Mouse (Mus musculus) heart, embryonic 16.5 days (tissue): ENCODE data around the gene Aktip. TPM values are rescaled to one million over a fixed set of nuclear protein-coding genes. Genes with fewer than 3 reads are reported as not detected.

Experiments used
- ATAC-seq: fragments of 200-750 bp; cut with Nextera tagmentation; replicated peaks from 2 replicates; pipeline ENCODE4 v1.8.0; 2017; ENCODE audit warnings: moderate number of reproducible peaks; ENCODE audit not compliant: insufficient read depth, low FRiP score; ENCODE audit errors: extremely low read depth
- H3K27ac ChIP-seq: fragments of 300-500 bp; sonication (generic); 2 replicates; pipeline ENCODE4 v1.5.1; 2014; ENCODE audit warnings: mild to moderate bottlenecking, low read length, control low read depth, moderate library complexity
- H3K27me3 ChIP-seq: fragments of 300-500 bp; sonication (generic); 2 replicates; pipeline ENCODE4 v1.6.1; 2014; ENCODE audit warnings: low read length, mixed read lengths; ENCODE audit not compliant: control insufficient read depth, insufficient read depth
- H3K36me3 ChIP-seq: fragments of 300-500 bp; sonication (generic); 2 replicates; pipeline ENCODE4 v1.6.1; 2014; ENCODE audit not compliant: control insufficient read depth, insufficient read depth
- H3K4me1 ChIP-seq: fragments of 300-500 bp; sonication (generic); 2 replicates; pipeline ENCODE4 v1.6.1; 2014; ENCODE audit warnings: low read length, mixed read lengths; ENCODE audit not compliant: control insufficient read depth, insufficient read depth
- H3K4me2 ChIP-seq: fragments of 300-500 bp; sonication (generic); 2 replicates; pipeline ENCODE4 v1.6.1; 2014; ENCODE audit warnings: low read depth, mild to moderate bottlenecking, control low read depth, low read length
- H3K4me3 ChIP-seq: fragments of 300-500 bp; sonication (generic); 2 replicates; pipeline ENCODE4 v1.5.1; 2014; ENCODE audit warnings: mild to moderate bottlenecking, control low read depth, low read length
- H3K9ac ChIP-seq: fragments of 300-500 bp; sonication (generic); 2 replicates; pipeline ENCODE4 v1.6.1; 2014; ENCODE audit warnings: low read length, control low read depth
- H3K9me3 ChIP-seq: fragments of 300-500 bp; sonication (generic); replicated peaks from 2 replicates; pipeline ENCODE4 v1.6.1; 2016; ENCODE audit warnings: low read length; ENCODE audit not compliant: control insufficient read depth
- WGBS: fragments of 180-500 bp; shearing (Covaris S2); extraction: QIAGEN DNeasy Blood & Tissue Kit; methylation state at CpG from one replicate; pipeline ENCODE4 v1.1.7; 2014; 5-methylcytosine and 5-hydroxymethylcytosine counted together
- polyA plus RNA-seq: library from polyadenylated mRNA; unstranded; fragments of >200 nt; fragmentation: Nextera tagmentation; extraction: Ambion mirVana; gene quantifications from 2 replicates; pipeline ENCODE4 v1.2.1, GENCODE M21; 2015

Gene Aktip
- polyA plus RNA-seq = 48.0 and 52.3 TPM in 2 replicates

GRCm38 (mm10) chr8:91199876-91200275, at the start of gene Aktip:
Gene Aktip (minus strand): TSS chr8:91199976.
- Histone ChIP-seq H3K27ac (no peak within 1 kb of the TSS), H3K36me3 (no peaks in the 10 kb centered on the region), H3K27me3 (no peaks in the 10 kb centered on the region), H3K9ac (no peak within 1 kb of the TSS), H3K4me1 (peaks cover 6% of the 10 kb centered on the region; the same call in 1 of the 2 replicates), H3K4me3 (no peak within 1 kb of the TSS), H3K4me2 (no peak within 1 kb of the TSS), H3K9me3 (0 out of 2 replicates have a peak, but pooled peaks cover 2% of the 10 kb centered on the region)
- no peak for ATAC-seq
- 94% methylated on average over 7 of the region's 7 CpGs for WGBS

DNA sequence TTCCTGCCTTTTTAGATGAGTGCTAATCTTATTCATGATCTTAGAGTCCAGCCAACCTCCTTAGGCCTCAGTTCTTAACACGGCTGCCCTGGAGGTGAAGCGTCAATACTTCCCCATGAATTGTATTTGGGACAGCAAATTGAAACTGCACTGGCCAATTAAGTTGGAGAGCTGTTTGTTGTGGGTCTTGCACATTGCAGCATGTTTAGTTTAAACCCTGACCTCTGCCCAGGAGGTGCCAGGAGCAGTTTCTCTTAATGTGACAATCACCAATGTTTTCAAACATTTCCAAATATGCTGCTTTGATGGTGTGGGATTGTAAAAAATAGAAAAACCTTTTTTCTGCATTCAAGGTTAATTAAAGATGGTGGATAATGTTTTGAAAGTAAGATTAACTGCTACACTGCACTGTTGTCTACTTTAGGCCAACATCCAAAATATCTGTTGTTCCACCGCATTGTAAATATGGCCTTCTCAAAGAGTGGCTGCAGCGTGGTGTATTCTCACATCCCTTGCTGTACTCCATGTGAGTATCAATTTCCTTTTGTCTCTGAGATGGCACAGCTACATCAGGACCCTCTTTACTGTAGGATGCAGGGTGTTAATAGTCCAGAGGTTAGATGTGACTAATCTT, 46.2 kb upstream of the Aktip start:
- Histone ChIP-seq H3K27me3 (no peaks in the 10 kb centered on the region), H3K4me1 (peaks cover 6% of the 10 kb centered on the region), H3K9ac (no peak overlapping the region), H3K36me3 (0 out of 2 replicates have a peak, but pooled peaks cover 2% of the 10 kb centered on the region), H3K9me3 (no peaks in the 10 kb centered on the region), H3K27ac (no peak overlapping the region), H3K4me2 (no peak overlapping the region), H3K4me3 (no peak overlapping the region)
- WGBS = 84% methylated on average over 4 of the region's 4 CpGs
- ATAC-seq = no peak

GRCm38 (mm10) chr8:91242721-91243120, 42.9 kb upstream of the Aktip start:
- H3K4me3 ChIP-seq = no peak overlapping the region
- H3K27ac ChIP-seq = no peak overlapping the region
- no peak overlapping the region for H3K4me2 ChIP-seq
- H3K36me3 ChIP-seq = 0 out of 2 replicates have a peak, but pooled peaks cover 2% of the 10 kb centered on the region
- H3K9ac ChIP-seq = no peak overlapping the region
- H3K4me1 ChIP-seq = peaks cover 6% of the 10 kb centered on the region
- H3K27me3 ChIP-seq = no peaks in the 10 kb centered on the region
- no peaks in the 10 kb centered on the region for H3K9me3 ChIP-seq
- no peak for ATAC-seq
- 78% methylated on average over 1 of the region's 1 CpGs for WGBS

DNA sequence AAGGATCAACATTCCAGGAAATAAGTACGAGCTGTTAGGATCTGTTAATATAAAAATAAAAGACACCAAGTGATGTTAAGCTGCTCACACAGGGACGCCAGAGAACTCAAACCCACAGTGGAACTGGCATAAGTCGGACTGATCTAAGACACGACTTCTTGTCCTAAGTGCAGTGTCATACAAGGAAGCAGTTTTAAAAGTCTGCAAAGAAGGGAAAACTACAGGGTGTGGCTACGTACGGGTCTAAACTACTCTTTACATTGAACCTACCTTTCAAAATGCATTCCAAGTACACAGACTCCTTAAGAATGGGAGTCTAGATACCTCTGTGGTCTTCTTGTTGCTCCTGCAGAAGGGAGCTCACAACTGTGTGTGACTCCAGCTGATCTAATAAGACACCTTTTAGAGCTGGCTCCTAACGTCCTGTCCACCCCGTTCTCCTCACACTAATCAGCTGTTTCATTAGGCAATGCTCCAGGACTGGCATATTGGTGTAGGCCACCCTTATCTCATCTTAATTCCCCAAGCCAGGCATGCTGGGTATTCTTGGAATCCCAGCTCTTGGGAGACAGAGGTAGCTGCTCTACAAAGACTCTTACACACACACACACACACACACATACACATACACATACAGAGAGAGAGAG, 42.2 kb upstream of the Aktip start:
- H3K4me3 ChIP-seq = no peak overlapping the region
- H3K9ac ChIP-seq = no peak overlapping the region
- H3K27me3 ChIP-seq = no peaks in the 10 kb centered on the region
- no peak overlapping the region for H3K4me2 ChIP-seq
- H3K36me3 ChIP-seq = 0 out of 2 replicates have a peak, but pooled peaks cover 2% of the 10 kb centered on the region
- WGBS = 55% methylated on average over 8 of the region's 8 CpGs
- H3K27ac ChIP-seq = no peak overlapping the region
- peaks cover 6% of the 10 kb centered on the region for H3K4me1 ChIP-seq
- ATAC-seq = peak; percentile 67; the same call in 1 of the 2 replicates
- H3K9me3 ChIP-seq = no peaks in the 10 kb centered on the region

GRCm38 (mm10) chr8:91241371-91241770, 41.6 kb upstream of the Aktip start:
- WGBS = 72% methylated on average over 5 of the region's 5 CpGs
- Histone ChIP-seq H3K27me3 (no peaks in the 10 kb centered on the region), H3K4me1 (peaks cover 6% of the 10 kb centered on the region), H3K9ac (no peak overlapping the region), H3K36me3 (0 out of 2 replicates have a peak, but pooled peaks cover 2% of the 10 kb centered on the region), H3K27ac (no peak overlapping the region), H3K9me3 (no peaks in the 10 kb centered on the region), H3K4me3 (no peak overlapping the region), H3K4me2 (no peak overlapping the region)
- no peak for ATAC-seq

DNA sequence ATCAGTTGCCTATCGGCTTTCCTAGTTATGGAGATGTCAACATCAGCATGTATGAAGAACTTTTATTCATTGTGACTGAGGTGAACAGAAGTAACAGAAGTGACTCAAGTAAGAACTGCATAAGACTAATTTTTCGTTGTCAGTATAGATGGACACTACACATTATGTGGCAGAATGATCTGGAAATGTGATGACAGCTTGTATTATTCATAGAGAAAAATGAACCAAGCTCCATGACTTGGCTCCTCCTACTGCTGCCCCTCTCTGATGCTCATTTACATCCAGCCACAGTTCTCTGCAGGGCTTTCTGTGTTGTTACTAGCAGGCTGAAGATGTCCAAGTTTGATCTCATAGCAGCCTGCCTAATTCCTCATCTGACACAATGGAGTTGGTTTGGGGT, 37.4 kb upstream of the Aktip start:
- H3K4me1 ChIP-seq = peaks cover 4% of the 10 kb centered on the region
- no peak for ATAC-seq
- 73% methylated on average over 2 of the region's 2 CpGs for WGBS

GRCm38 (mm10) chr8:91234097-91234496, 34.3 kb upstream of the Aktip start:
- WGBS = 92% methylated on average over 2 of the region's 2 CpGs
- Histone ChIP-seq H3K9me3 (no peaks in the 10 kb centered on the region), H3K4me3 (no peak overlapping the region), H3K27ac (no peak overlapping the region), H3K4me1 (no peaks in the 10 kb centered on the region), H3K36me3 (peaks cover 7% of the 10 kb centered on the region; the same call in 1 of the 2 replicates), H3K4me2 (no peak overlapping the region), H3K9ac (no peak overlapping the region), H3K27me3 (no peaks in the 10 kb centered on the region)
- no peak for ATAC-seq

More for the DNA sequence above, 37.4 kb upstream of the Aktip start:
- Histone ChIP-seq H3K9ac (no peak overlapping the region), H3K4me2 (no peak overlapping the region), H3K4me3 (no peak overlapping the region), H3K27me3 (no peaks in the 10 kb centered on the region), H3K36me3 (peaks cover 2% of the 10 kb centered on the region; the same call in 1 of the 2 replicates), H3K9me3 (no peaks in the 10 kb centered on the region), H3K27ac (no peak overlapping the region)

- WGBS = 90% methylated on average over 7 of the region's 7 CpGs
- H3K27ac ChIP-seq = no peak overlapping the region
- H3K4me2 ChIP-seq = no peak overlapping the region
- H3K4me3 ChIP-seq = no peak overlapping the region
- no peaks in the 10 kb centered on the region for H3K4me1 ChIP-seq
- no peak for ATAC-seq
- peaks cover 7% of the 10 kb centered on the region; the same call in 1 of the 2 replicates for H3K36me3 ChIP-seq
- H3K27me3 ChIP-seq = no peaks in the 10 kb centered on the region
- H3K9ac ChIP-seq = no peak overlapping the region
- H3K9me3 ChIP-seq = no peaks in the 10 kb centered on the region
Measured at GRCm38 (mm10) chr8:91227421-91227841, 27.7 kb upstream of the Aktip start.

GRCm38 (mm10) chr8:91224227-91224626, 24.5 kb upstream of the Aktip start:
- Histone ChIP-seq H3K9ac (no peak overlapping the region), H3K36me3 (no peaks in the 10 kb centered on the region), H3K9me3 (no peaks in the 10 kb centered on the region), H3K4me3 (no peak overlapping the region), H3K4me1 (no peaks in the 10 kb centered on the region), H3K4me2 (no peak overlapping the region), H3K27ac (no peak overlapping the region), H3K27me3 (no peaks in the 10 kb centered on the region)
- no peak for ATAC-seq
- WGBS = 82% methylated on average over 7 of the region's 7 CpGs
